Mouse (Mus musculus) small intestine, adult 10 weeks (tissue): Measurements from ENCODE around the gene Smok3c. TPM values are rescaled to one million over a fixed set of nuclear protein-coding genes. Genes with fewer than 3 reads are reported as not detected.

Experiments
- polyA plus RNA-seq: library from polyadenylated mRNA; stranded (reverse); fragments of 350-450 nt; fragmentation: Illumina TruSeq; extraction: RNeasy Lipid Tissue Mini Kit (QIAGEN cat#74804); gene quantifications from one replicate; pipeline ENCODE4 v1.2.3, GENCODE M21; 2014; ENCODE audit warnings: low replicate concordance

Gene Smok3c
- not detected for polyA plus RNA-seq

DNA sequence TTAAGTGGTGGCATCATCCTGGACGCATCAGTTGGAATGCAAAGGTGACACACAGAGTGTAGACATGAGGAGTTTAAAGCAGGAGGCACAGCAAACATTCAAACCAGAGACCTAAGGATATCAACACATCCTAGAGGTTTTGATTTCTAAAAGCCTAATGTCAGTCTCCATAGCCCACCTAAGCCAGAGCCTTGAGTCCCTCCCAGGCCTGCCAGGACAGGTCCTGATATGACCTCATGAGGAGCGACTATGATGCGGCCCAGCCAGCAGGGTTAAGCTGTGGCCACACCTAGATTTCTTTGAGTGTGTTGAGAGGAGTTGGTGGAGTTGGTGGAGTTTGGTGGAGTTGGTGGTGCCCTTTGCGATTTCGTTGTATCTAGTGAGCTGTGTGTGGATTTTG is at the start of gene Smok3c:
Gene Smok3c, plus strand, starts transcription at position 301 of the 400 bp plus-strand sequence.

DNA sequence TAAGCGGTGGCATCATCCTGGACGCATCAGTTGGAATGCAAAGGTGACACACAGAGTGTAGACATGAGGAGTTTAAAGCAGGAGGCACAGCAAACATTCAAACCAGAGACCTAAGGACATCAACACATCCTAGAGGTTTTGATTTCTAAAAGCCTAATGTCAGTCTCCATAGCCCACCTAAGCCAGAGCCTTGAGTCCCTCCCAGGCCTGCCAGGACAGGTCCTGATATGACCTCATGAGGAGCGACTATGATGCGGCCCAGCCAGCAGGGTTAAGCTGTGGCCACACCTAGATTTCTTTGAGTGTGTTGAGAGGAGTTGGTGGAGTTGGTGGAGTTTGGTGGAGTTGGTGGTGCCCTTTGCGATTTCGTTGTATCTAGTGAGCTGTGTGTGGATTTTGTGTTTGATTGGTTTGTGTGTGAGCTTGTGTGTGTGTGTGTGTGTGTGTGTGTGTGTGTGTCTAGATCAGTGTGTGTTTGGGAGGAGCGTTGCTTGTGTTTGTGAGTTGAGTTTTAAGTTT is 32.0 kb upstream of the Smok3c start, which contains the start of the genes Smok3a and Smok3b:
Gene Smok3a, plus strand, starts transcription at position 301 of the 519 bp plus-strand sequence.
Gene Smok3b, plus strand, starts transcription at position 469 of the 519 bp plus-strand sequence.

DNA sequence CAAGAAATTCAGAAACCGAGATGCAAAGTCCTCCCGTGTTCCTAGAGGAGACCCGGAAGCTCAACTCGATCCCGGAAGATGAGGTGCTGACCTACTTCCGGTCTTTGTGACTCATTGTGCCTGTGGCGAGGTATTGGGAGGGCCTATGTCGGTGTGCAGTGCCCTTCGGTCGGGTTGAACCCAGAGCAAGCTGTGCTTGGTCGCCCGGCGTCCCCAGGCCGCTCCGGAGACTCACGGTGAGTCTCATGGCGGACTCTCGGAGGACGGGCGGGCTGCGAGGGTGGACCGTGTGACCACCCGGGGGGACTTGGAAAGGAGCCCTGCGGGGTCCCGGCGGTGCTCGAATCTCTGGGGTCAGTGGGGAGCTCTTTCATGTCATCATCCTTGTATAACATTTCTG is 32.0 kb downstream of the Smok3c start, which contains the start of gene Zkscan1:
Gene Zkscan1, plus strand, starts transcription at position 89 of the 400 bp plus-strand sequence.

Other genes with a start within 250 kb of the Smok3c start
- gene Pilra, start 216.9 kb upstream of the Smok3c start, polyA plus RNA-seq: 4.7 TPM
- 8.6 TPM for gene Pilrb1, start 195.1 kb upstream of the Smok3c start, polyA plus RNA-seq
- 6.1 TPM for gene Pilrb2, start 181.4 kb upstream of the Smok3c start, polyA plus RNA-seq
- gene Cyp3a13, start 131.6 kb upstream of the Smok3c start, polyA plus RNA-seq: 3,790 TPM
- gene Gjc3, start 90.1 kb upstream of the Smok3c start, polyA plus RNA-seq: 0.45 TPM
- gene Azgp1, start 71.7 kb upstream of the Smok3c start, polyA plus RNA-seq: 0.37 TPM
- not detected for gene Smok3a, start 31.9 kb upstream of the Smok3c start, polyA plus RNA-seq
- gene Smok3b, start 31.8 kb upstream of the Smok3c start, polyA plus RNA-seq: not detected
- gene Zkscan1, start 31.9 kb downstream of the Smok3c start, polyA plus RNA-seq: 27.6 TPM
- gene Zscan21, start 63.7 kb downstream of the Smok3c start, polyA plus RNA-seq: 7.8 TPM
- gene Zfp113, start 102.5 kb downstream of the Smok3c start, polyA plus RNA-seq: 8.9 TPM
- gene Cops6, start 107.9 kb downstream of the Smok3c start, polyA plus RNA-seq: 35.3 TPM
- gene Ap4m1, start 118.8 kb downstream of the Smok3c start, polyA plus RNA-seq: 4.4 TPM
- gene Mcm7, start 119.2 kb downstream of the Smok3c start, polyA plus RNA-seq: 7.4 TPM
- 2.5 TPM for gene Taf6, start 134.3 kb downstream of the Smok3c start, polyA plus RNA-seq
- 6.1 TPM for gene Cnpy4, start 134.3 kb downstream of the Smok3c start, polyA plus RNA-seq
- gene Mblac1, start 141.1 kb downstream of the Smok3c start, polyA plus RNA-seq: 0.33 TPM
- gene Nxpe5, start 172.7 kb downstream of the Smok3c start, polyA plus RNA-seq: 0.30 TPM
- gene Lamtor4, start 202.3 kb downstream of the Smok3c start, polyA plus RNA-seq: 0.71 TPM
- 1.8 TPM for gene BC037034, start 210.8 kb downstream of the Smok3c start, polyA plus RNA-seq
- not detected for gene Gal3st4, start 219.6 kb downstream of the Smok3c start, polyA plus RNA-seq
- gene Gm43720, start 226.8 kb downstream of the Smok3c start, polyA plus RNA-seq: not detected
- 0.67 TPM for gene Gpc2, start 226.8 kb downstream of the Smok3c start, polyA plus RNA-seq
- 0.48 TPM for gene Stag3, start 227.0 kb downstream of the Smok3c start, polyA plus RNA-seq